Mouse (Mus musculus) heart, postnatal 0 days (tissue): ENCODE measurements around the gene Taf9b. TPM values are rescaled to one million over a fixed set of nuclear protein-coding genes. Genes with fewer than 3 reads are reported as not detected.
"Not testable (repeated sequence)": the region's sequence is repeated elsewhere in the genome, so short reads cannot be mapped to it uniquely, and the experiment has no call there.

Experiments used
- ATAC-seq: fragments of 200-750 bp; cut with Nextera tagmentation; 2 replicates; pipeline ENCODE4 v1.8.0; 2017; ENCODE audit warnings: low read depth, moderate number of reproducible peaks, moderate library complexity; ENCODE audit not compliant: insufficient read depth
- DNase-seq: peaks from one replicate; pipeline ENCODE4 v3.0.0-alpha.2; 2016; ENCODE audit warnings: low spot score
- H3K27ac ChIP-seq: fragments of 300-500 bp; sonication (generic); 2 replicates; pipeline ENCODE4 v1.5.1; 2014; ENCODE audit warnings: low read depth, mild to moderate bottlenecking
- H3K27me3 ChIP-seq: fragments of 300-500 bp; sonication (generic); 2 replicates; pipeline ENCODE4 v1.6.1; 2014; ENCODE audit warnings: low read length, mixed read lengths; ENCODE audit not compliant: control insufficient read depth, insufficient read depth
- H3K36me3 ChIP-seq: fragments of 300-500 bp; sonication (generic); replicated peaks from 2 replicates; pipeline ENCODE4 v1.6.1; 2014; ENCODE audit warnings: low read length, mixed read lengths; ENCODE audit not compliant: control insufficient read depth, insufficient read depth
- H3K4me1 ChIP-seq: fragments of 300-500 bp; sonication (generic); 2 replicates; pipeline ENCODE4 v1.6.1; 2014; ENCODE audit warnings: antibody characterized with exemption; ENCODE audit not compliant: control insufficient read depth, insufficient read depth
- H3K4me2 ChIP-seq: fragments of 300-500 bp; sonication (generic); 2 replicates; pipeline ENCODE4 v1.6.1; 2014; ENCODE audit warnings: low read depth, mild to moderate bottlenecking, low read length, moderate library complexity
- H3K4me3 ChIP-seq: fragments of 300-500 bp; sonication (generic); 2 replicates; pipeline ENCODE4 v1.5.1; 2014; ENCODE audit warnings: low read depth, low read length
- H3K9ac ChIP-seq: fragments of 300-500 bp; sonication (generic); replicated peaks from 2 replicates; pipeline ENCODE4 v1.6.1; 2014; ENCODE audit warnings: low read depth, low read length, mixed read lengths
- H3K9me3 ChIP-seq: fragments of 300-500 bp; sonication (generic); replicated peaks from 2 replicates; pipeline ENCODE4 v1.6.1; 2016; ENCODE audit warnings: low read length; ENCODE audit not compliant: control insufficient read depth
- CTCF ChIP-seq: IDR thresholded peaks from 2 replicates; pipeline ENCODE4 v1.5.1; 2016; ENCODE audit warnings: antibody characterized with exemption, control low read depth, low read depth
- EP300 ChIP-seq: IDR thresholded peaks from 2 replicates; pipeline ENCODE4 v1.6.1; 2016; ENCODE audit warnings: antibody characterized with exemption, low read depth
- WGBS: fragments of 180-500 bp; shearing (Covaris S2); extraction: QIAGEN DNeasy Blood & Tissue Kit; methylation state at CpG from one replicate; pipeline ENCODE4 v1.1.7; 2014; 5-methylcytosine and 5-hydroxymethylcytosine counted together
- polyA plus RNA-seq: library from polyadenylated mRNA; unstranded; fragments of >200 nt; fragmentation: Nextera tagmentation; extraction: Ambion mirVana; gene quantifications from 2 replicates; pipeline ENCODE4 v1.2.1, GENCODE M21; 2015
- total RNA-seq: library from RNA; depleted of rRNA; stranded (reverse); fragments of >200 nt; gene quantifications from 2 replicates; pipeline ENCODE4 v1.2.3, GENCODE M21; 2014; ENCODE audit warnings: low replicate concordance

The Taf9b gene
- total and polyA plus RNA-seq, 2 experiments from 2014 or later: 18.6 to 22.1 TPM

- TF ChIP-seq EP300 (no peak), CTCF (peak; percentile 29)
- Histone ChIP-seq H3K9ac (no peak overlapping the region), H3K27me3 (no peaks in the 10 kb centered on the region), H3K4me2 (no peak overlapping the region), H3K4me3 (no peak overlapping the region), H3K27ac (no peak overlapping the region), H3K4me1 (no peaks in the 10 kb centered on the region), H3K9me3 (no peaks in the 10 kb centered on the region), H3K36me3 (peaks cover 49% of the 10 kb centered on the region)
- WGBS: 64% methylated on average over 5 of the region's 5 CpGs
- DNase-seq (no peak), ATAC-seq (no peak)
These were observed 23.6 kb downstream of the Taf9b start for GRCm38 (mm10) chrX:106197308-106197707.

DNA sequence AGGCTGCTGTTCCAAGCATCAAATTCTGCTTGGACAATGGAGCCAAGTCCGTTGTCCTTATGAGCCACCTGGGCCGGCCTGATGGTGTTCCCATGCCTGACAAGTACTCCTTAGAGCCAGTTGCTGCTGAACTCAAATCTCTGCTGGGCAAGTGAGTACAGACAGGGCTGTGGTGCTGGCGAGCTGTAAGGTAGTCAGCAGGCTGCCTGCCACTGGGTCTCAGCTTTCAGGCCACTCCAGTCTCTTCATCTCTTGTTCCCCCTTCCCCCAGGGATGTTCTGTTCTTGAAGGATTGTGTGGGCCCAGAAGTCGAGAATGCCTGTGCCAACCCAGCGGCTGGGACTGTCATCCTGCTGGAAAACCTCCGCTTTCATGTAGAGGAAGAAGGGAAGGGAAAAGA, 26.6 kb downstream of the Taf9b start:
- ATAC-seq: not testable (repeated sequence)

DNA sequence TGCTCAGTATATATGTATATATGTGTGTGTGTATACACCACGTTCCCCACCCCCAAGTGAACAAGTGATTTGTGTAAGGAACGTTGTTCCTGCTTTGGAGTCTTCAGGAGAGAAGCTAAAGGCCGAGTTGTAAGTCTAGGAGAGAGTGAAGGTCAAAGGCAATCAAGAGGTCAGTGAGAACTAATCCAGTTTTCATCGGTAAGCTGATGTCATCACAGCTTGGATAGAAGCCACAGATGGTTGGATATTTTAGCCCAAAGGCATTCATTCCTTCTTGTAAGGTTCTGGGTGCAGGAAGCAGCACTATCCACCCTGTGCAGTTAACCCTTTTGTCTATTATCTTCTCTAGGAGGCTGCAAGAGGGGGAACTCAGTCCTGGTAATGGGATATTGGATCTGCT, 30.9 kb downstream of the Taf9b start:
- no peak for TF ChIP-seq CTCF
- no peak for TF ChIP-seq EP300
- peak overlapping the region; percentile 72 for H3K4me2 ChIP-seq
- no peak for ATAC-seq
- 0 out of 2 replicates have a peak overlapping the region, but pooled peaks have one; percentile 78 for H3K27ac ChIP-seq
- 0 out of 2 replicates have a peak, but pooled peaks cover 3% of the 10 kb centered on the region for H3K36me3 ChIP-seq
- no peaks in the 10 kb centered on the region; the same call in 1 of the 2 replicates for H3K4me1 ChIP-seq
- H3K9me3 ChIP-seq: no peaks in the 10 kb centered on the region
- no peak overlapping the region; the same call in 1 of the 2 replicates for H3K9ac ChIP-seq
- DNase-seq: no peak
- peak overlapping the region; percentile 64; the same call in 1 of the 2 replicates for H3K4me3 ChIP-seq
- WGBS: 22% methylated on average over 4 of the region's 4 CpGs
- H3K27me3 ChIP-seq: no peaks in the 10 kb centered on the region

More for the DNA sequence above, 26.6 kb downstream of the Taf9b start:
- not testable (repeated sequence) for H3K4me1 ChIP-seq, H3K27ac ChIP-seq, H3K4me2 ChIP-seq, DNase-seq, H3K27me3 ChIP-seq, H3K4me3 ChIP-seq, H3K9ac ChIP-seq, H3K9me3 ChIP-seq
- WGBS: 59% methylated on average over 6 of the region's 6 CpGs
- H3K36me3 ChIP-seq: peaks cover 30% of the 10 kb centered on the region

DNA sequence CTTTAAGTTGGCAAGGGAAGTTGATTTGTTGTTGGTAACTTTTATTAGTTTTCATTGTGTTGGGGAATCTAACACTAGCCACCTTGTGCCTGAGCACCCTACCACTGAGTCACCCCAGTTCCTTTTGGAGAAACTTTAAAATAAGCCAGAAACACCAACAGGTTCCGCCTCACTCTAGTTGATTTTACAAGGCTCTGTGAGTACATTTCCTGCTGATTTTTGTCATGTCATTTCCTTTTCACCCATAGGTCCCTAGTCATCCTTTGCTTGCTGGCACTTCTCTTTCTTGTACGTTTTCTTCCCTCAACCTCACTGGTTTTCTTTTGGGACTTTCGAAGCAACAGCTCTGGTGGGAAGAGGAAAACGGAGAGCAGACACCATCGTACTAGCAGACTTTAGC, 31.6 kb downstream of the Taf9b start:
- DNase-seq: no peak

DNA sequence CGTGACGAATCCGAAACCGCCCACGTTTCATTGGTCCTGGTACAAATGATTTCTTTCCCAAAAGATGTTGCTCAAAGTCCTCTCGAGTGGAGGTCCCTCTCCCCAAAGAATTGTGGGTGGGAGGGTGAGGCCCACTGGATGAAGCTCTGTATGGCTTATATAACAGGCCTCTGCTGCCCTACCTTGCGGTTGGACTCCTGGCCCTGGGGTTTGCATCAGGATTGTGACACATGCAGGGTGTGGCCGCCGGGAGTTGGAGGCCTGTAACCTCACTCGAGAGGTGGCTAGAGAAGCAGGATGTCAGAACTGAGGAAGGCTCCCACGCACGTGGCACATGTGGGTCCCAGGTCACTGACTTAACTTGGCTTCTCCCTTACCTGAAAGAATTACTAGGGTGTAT, 33.2 kb downstream of the Taf9b start:
- DNase-seq: peak; percentile 9
- Histone ChIP-seq H3K4me2 (peak overlapping the region; percentile 72), H3K27ac (peak overlapping the region; percentile 78), H3K9me3 (no peaks in the 10 kb centered on the region), H3K9ac (peak overlapping the region; percentile 65; the same call in 1 of the 2 replicates), H3K4me3 (peak overlapping the region; percentile 64), H3K36me3 (no peaks in the 10 kb centered on the region), H3K27me3 (no peaks in the 10 kb centered on the region), H3K4me1 (no peaks in the 10 kb centered on the region; the same call in 1 of the 2 replicates)
- WGBS: 14% methylated on average over 12 of the region's 12 CpGs
- TF ChIP-seq CTCF: no peak
- TF ChIP-seq EP300: no peak
- ATAC-seq: no peak

More for the DNA sequence above, 31.6 kb downstream of the Taf9b start:
- no peak overlapping the region for H3K9ac ChIP-seq
- H3K36me3 ChIP-seq: no peaks in the 10 kb centered on the region
- TF ChIP-seq CTCF: no peak
- TF ChIP-seq EP300: no peak
- H3K27me3 ChIP-seq: no peaks in the 10 kb centered on the region
- peak overlapping the region; percentile 72 for H3K4me2 ChIP-seq
- H3K4me3 ChIP-seq: peak overlapping the region; percentile 64
- no peaks in the 10 kb centered on the region for H3K9me3 ChIP-seq
- WGBS: 32% methylated on average over 5 of the region's 5 CpGs
- H3K4me1 ChIP-seq: no peaks in the 10 kb centered on the region; the same call in 1 of the 2 replicates
- ATAC-seq: no peak
- peak overlapping the region; percentile 78; the same call in 1 of the 2 replicates for H3K27ac ChIP-seq
